Mouse (Mus musculus) hindbrain, embryonic 14.5 days (tissue): ENCODE data around the gene Cog7. TPM values are rescaled to one million over a fixed set of nuclear protein-coding genes. Genes with fewer than 3 reads are reported as not detected.

Experiments
- ATAC-seq: fragments of 200-750 bp; cut with Nextera tagmentation; 2 replicates; pipeline ENCODE4 v1.8.0; 2017; ENCODE audit warnings: moderate number of reproducible peaks, mild to moderate bottlenecking, moderate TSS enrichment, moderate library complexity; ENCODE audit not compliant: low FRiP score
- DNase-seq: peaks from one replicate; pipeline ENCODE4 v3.0.0-alpha.2; 2015; ENCODE audit warnings: low spot score
- H3K27ac ChIP-seq: fragments of 300-500 bp; sonication (generic); 2 replicates; pipeline ENCODE4 v1.5.1; 2014; ENCODE audit warnings: mild to moderate bottlenecking, moderate library complexity
- H3K27me3 ChIP-seq: fragments of 300-500 bp; sonication (generic); 2 replicates; pipeline ENCODE4 v1.6.1; 2014; ENCODE audit warnings: mild to moderate bottlenecking, low read length, mixed read lengths; ENCODE audit not compliant: control insufficient read depth, insufficient read depth
- H3K36me3 ChIP-seq: fragments of 300-500 bp; sonication (generic); replicated peaks from 2 replicates; pipeline ENCODE4 v1.6.1; 2014; ENCODE audit not compliant: control insufficient read depth, insufficient read depth
- H3K4me1 ChIP-seq: fragments of 300-500 bp; sonication (generic); replicated peaks from 2 replicates; pipeline ENCODE4 v1.6.1; 2014; ENCODE audit warnings: antibody characterized with exemption, low read length, mixed read lengths; ENCODE audit not compliant: control insufficient read depth, insufficient read depth
- H3K4me2 ChIP-seq: fragments of 300-500 bp; sonication (generic); replicated peaks from 2 replicates; pipeline ENCODE4 v1.6.1; 2014; ENCODE audit warnings: mild to moderate bottlenecking, moderate library complexity
- H3K4me3 ChIP-seq: fragments of 300-500 bp; sonication (generic); replicated peaks from 2 replicates; pipeline ENCODE4 v1.5.1; 2014; ENCODE audit warnings: mild to moderate bottlenecking, low read length
- H3K9ac ChIP-seq: fragments of 300-500 bp; sonication (generic); 2 replicates; pipeline ENCODE4 v1.6.1; 2014
- H3K9me3 ChIP-seq: fragments of 300-500 bp; sonication (generic); 2 replicates; pipeline ENCODE4 v1.6.1; 2016; ENCODE audit warnings: low read length; ENCODE audit not compliant: control insufficient read depth
- WGBS: fragments of 180-500 bp; shearing (Covaris S2); extraction: QIAGEN DNeasy Blood & Tissue Kit; methylation state at CpG from one replicate; pipeline ENCODE4 v1.1.7; 2014; 5-methylcytosine and 5-hydroxymethylcytosine counted together
- polyA plus RNA-seq: library from polyadenylated mRNA; unstranded; fragments of >200 nt; fragmentation: Nextera tagmentation; extraction: Ambion mirVana; gene quantifications from 2 replicates; pipeline ENCODE4 v1.2.1, GENCODE M21; 2014

Gene Cog7
- polyA plus RNA-seq, 1 experiment from 2014 or later = 24.4 TPM

GRCm38 (mm10) chr7:121880246-121880645 is 101.3 kb downstream of the Cog7 start:
- ATAC-seq = no peak

GRCm38 (mm10) chr7:121874784-121875183 is 106.7 kb downstream of the Cog7 start:
- H3K4me1 ChIP-seq = no peaks in the 10 kb centered on the region
- WGBS = 90% methylated on average over 7 of the region's 7 CpGs
- H3K27ac ChIP-seq = no peak overlapping the region
- H3K36me3 ChIP-seq = no peaks in the 10 kb centered on the region
- DNase-seq = no peak
- H3K27me3 ChIP-seq = no peaks in the 10 kb centered on the region
- no peaks in the 10 kb centered on the region for H3K9me3 ChIP-seq
- no peak overlapping the region for H3K9ac ChIP-seq
- H3K4me2 ChIP-seq = no peak overlapping the region
- H3K4me3 ChIP-seq = no peak overlapping the region
- ATAC-seq = no peak

More at GRCm38 (mm10) chr7:121880246-121880645, 101.3 kb downstream of the Cog7 start:
- 90% methylated on average over 4 of the region's 4 CpGs for WGBS
- no peaks in the 10 kb centered on the region for H3K36me3 ChIP-seq
- H3K27ac ChIP-seq = no peak overlapping the region
- H3K9ac ChIP-seq = no peak overlapping the region
- no peaks in the 10 kb centered on the region for H3K4me1 ChIP-seq
- no peak overlapping the region for H3K4me3 ChIP-seq
- DNase-seq = no peak
- no peak overlapping the region for H3K4me2 ChIP-seq
- H3K9me3 ChIP-seq = no peaks in the 10 kb centered on the region
- H3K27me3 ChIP-seq = no peaks in the 10 kb centered on the region

GRCm38 (mm10) chr7:121873998-121874397 is 107.5 kb downstream of the Cog7 start:
- no peak overlapping the region for H3K4me3 ChIP-seq
- no peak overlapping the region for H3K9ac ChIP-seq
- DNase-seq = no peak
- H3K4me1 ChIP-seq = no peaks in the 10 kb centered on the region
- H3K27ac ChIP-seq = no peak overlapping the region
- H3K36me3 ChIP-seq = no peaks in the 10 kb centered on the region
- no peaks in the 10 kb centered on the region for H3K9me3 ChIP-seq
- no peaks in the 10 kb centered on the region for H3K27me3 ChIP-seq
- ATAC-seq = no peak
- no peak overlapping the region for H3K4me2 ChIP-seq
- WGBS = 57% methylated on average over 3 of the region's 3 CpGs

- no peaks in the 10 kb centered on the region for H3K4me1 ChIP-seq
- no peaks in the 10 kb centered on the region for H3K27me3 ChIP-seq
Measured at GRCm38 (mm10) chr7:121871631-121872030, 109.9 kb downstream of the Cog7 start.

GRCm38 (mm10) chr7:121864858-121865585 is 116.5 kb downstream of the Cog7 start, which contains the start of gene Scnn1b:
Gene Scnn1b (plus strand): TSS chr7:121865038.
- Histone ChIP-seq H3K27me3 (peaks cover 28% of the 10 kb centered on the region), H3K9ac (peak within 1 kb of the TSS; percentile 1), H3K36me3 (no peaks in the 10 kb centered on the region), H3K4me1 (no peaks in the 10 kb centered on the region; the same call in 1 of the 2 replicates), H3K27ac (no peak within 1 kb of the TSS), H3K4me2 (peak within 1 kb of the TSS; percentile 72), H3K9me3 (no peaks in the 10 kb centered on the region), H3K4me3 (peak within 1 kb of the TSS; percentile 30)
- WGBS = 4% methylated on average over 39 of the region's 42 CpGs
- ATAC-seq (no peak), DNase-seq (no peak)

More at GRCm38 (mm10) chr7:121871631-121872030, 109.9 kb downstream of the Cog7 start:
- ATAC-seq (no peak), DNase-seq (no peak)
- H3K27ac ChIP-seq = no peak overlapping the region
- WGBS = 85% methylated on average over 3 of the region's 3 CpGs
- no peaks in the 10 kb centered on the region for H3K9me3 ChIP-seq
- no peak overlapping the region for H3K4me3 ChIP-seq
- H3K4me2 ChIP-seq = no peak overlapping the region
- no peaks in the 10 kb centered on the region for H3K36me3 ChIP-seq
- no peak overlapping the region for H3K9ac ChIP-seq

- no peaks in the 10 kb centered on the region for H3K9me3 ChIP-seq
- H3K27me3 ChIP-seq = peaks cover 8% of the 10 kb centered on the region; the same call in 1 of the 2 replicates
- no peaks in the 10 kb centered on the region for H3K4me1 ChIP-seq
- no peak overlapping the region for H3K4me3 ChIP-seq
- no peak overlapping the region for H3K27ac ChIP-seq
- H3K9ac ChIP-seq = no peak overlapping the region
- no peak for DNase-seq
- no peak overlapping the region for H3K4me2 ChIP-seq
- no peaks in the 10 kb centered on the region for H3K36me3 ChIP-seq
- WGBS = 81% methylated on average over 8 of the region's 8 CpGs
- ATAC-seq = no peak
Measured at GRCm38 (mm10) chr7:121858939-121859338, 122.6 kb downstream of the Cog7 start.

GRCm38 (mm10) chr7:121857177-121857884 is 124.2 kb downstream of the Cog7 start:
- H3K36me3 ChIP-seq = no peaks in the 10 kb centered on the region
- no peaks in the 10 kb centered on the region for H3K27me3 ChIP-seq
- H3K4me3 ChIP-seq = no peak overlapping the region
- no peak overlapping the region for H3K27ac ChIP-seq
- no peaks in the 10 kb centered on the region for H3K4me1 ChIP-seq
- WGBS = 89% methylated on average over 11 of the region's 11 CpGs
- ATAC-seq (no peak), DNase-seq (no peak)
- no peaks in the 10 kb centered on the region for H3K9me3 ChIP-seq
- no peak overlapping the region for H3K4me2 ChIP-seq
- no peak overlapping the region for H3K9ac ChIP-seq

- WGBS = 80% methylated on average over 9 of the region's 9 CpGs
- H3K4me2 ChIP-seq = no peak overlapping the region
- ATAC-seq (no peak), DNase-seq (no peak)
- H3K4me3 ChIP-seq = no peak overlapping the region
- no peak overlapping the region for H3K9ac ChIP-seq
- H3K9me3 ChIP-seq = no peaks in the 10 kb centered on the region
- no peak overlapping the region for H3K27ac ChIP-seq
- no peaks in the 10 kb centered on the region for H3K4me1 ChIP-seq
- no peaks in the 10 kb centered on the region for H3K36me3 ChIP-seq
- no peaks in the 10 kb centered on the region for H3K27me3 ChIP-seq
Measured at GRCm38 (mm10) chr7:121848537-121849168, 132.9 kb downstream of the Cog7 start.

GRCm38 (mm10) chr7:121845964-121846363 is 135.5 kb downstream of the Cog7 start:
- no peaks in the 10 kb centered on the region for H3K27me3 ChIP-seq
- no peak overlapping the region for H3K4me3 ChIP-seq
- WGBS = 76% methylated on average over 6 of the region's 6 CpGs
- ATAC-seq (no peak), DNase-seq (no peak)
- H3K4me1 ChIP-seq = no peaks in the 10 kb centered on the region
- no peak overlapping the region for H3K27ac ChIP-seq
- H3K9me3 ChIP-seq = no peaks in the 10 kb centered on the region
- H3K36me3 ChIP-seq = no peaks in the 10 kb centered on the region
- H3K9ac ChIP-seq = no peak overlapping the region
- H3K4me2 ChIP-seq = no peak overlapping the region
